In genomic region chr12:104939372-104940026, GRCm38 (mm10) we compare ENCODE assay signal across 8 mouse cellular contexts.
DNase-seq lines count a peak whose midpoint lies in the region; ATAC-seq and TF ChIP-seq lines count a peak whose summit lies in the region.

No protein-coding gene starts in this region.

- H3K36me3 ChIP-seq in embryonic facial prominence, embryonic 13.5 days = peaks cover 5% of the 10 kb centered on the region; the same call in 1 of the 2 replicates
- H3K36me3 ChIP-seq in heart, embryonic 10.5 days = no peaks in the 10 kb centered on the region
- H3K36me3 ChIP-seq in kidney, embryonic 16.5 days (ENCODE audit: insufficient read depth, low read length) = no peaks in the 10 kb centered on the region
- peaks cover 3% of the 10 kb centered on the region; the same call in 1 of the 2 replicates for H3K36me3 ChIP-seq in splenic B cell, adult 2 months (ENCODE audit: control insufficient read depth, insufficient read depth, low read length, poor library complexity, severe bottlenecking)

- H3K9ac ChIP-seq in embryonic facial prominence, embryonic 13.5 days = no peak overlapping the region
- H3K9ac ChIP-seq in kidney, embryonic 16.5 days (replicated peaks; ENCODE audit: low read length) = no peak overlapping the region

- peak; percentile 93 for TF ChIP-seq CTCF in bone marrow, adult 2 months (IDR thresholded peaks at IDR 0.05; ENCODE audit: control insufficient read depth, insufficient read depth, low read length)

- ATAC-seq in embryonic facial prominence, embryonic 13.5 days (ENCODE audit: insufficient number of reproducible peaks, insufficient read depth, low FRiP score, low TSS enrichment, low read depth) = 0 out of 2 replicates have a peak, but pooled peaks have one; percentile 46
- peak; percentile 76; the same call in 1 of the 2 replicates for ATAC-seq in kidney, embryonic 16.5 days (ENCODE audit: low FRiP score, low TSS enrichment)

- DNase-seq in CD4-positive helper T cell, adult 2 months (ENCODE audit: low read depth, low spot score) = peak; percentile 38
- peak; percentile 85 for DNase-seq in heart, embryonic 10.5 days (ENCODE audit: low spot score)
- peak; percentile 72 for DNase-seq in liver
- DNase-seq in natural killer cell, adult 2 months (ENCODE audit: low spot score in 2 of 2) = peak; percentile 30 to 44
- DNase-seq in splenic B cell, adult 2 months (ENCODE audit: low read depth, low spot score) = peak; percentile 70

- no peak overlapping the region for H3K4me3 ChIP-seq in bone marrow, adult 2 months (replicated peaks; ENCODE audit: control insufficient read depth, low read depth, low read length)
- no peak overlapping the region for H3K4me3 ChIP-seq in embryonic facial prominence, embryonic 13.5 days
- H3K4me3 ChIP-seq in heart, embryonic 10.5 days = no peak overlapping the region
- no peak overlapping the region for H3K4me3 ChIP-seq in kidney, embryonic 16.5 days (ENCODE audit: low read length)

- H3K4me2 ChIP-seq in embryonic facial prominence, embryonic 13.5 days = peak overlapping the region; percentile 33
- H3K4me2 ChIP-seq in kidney, embryonic 16.5 days (replicated peaks; ENCODE audit: low read depth, low read length) = no peak overlapping the region

- no peaks in the 10 kb centered on the region for H3K4me1 ChIP-seq in bone marrow, adult 2 months (ENCODE audit: control insufficient read depth, insufficient read depth, low read length)
- H3K4me1 ChIP-seq in embryonic facial prominence, embryonic 13.5 days = peaks cover 15% of the 10 kb centered on the region
- 0 out of 2 replicates have a peak, but pooled peaks cover 3% of the 10 kb centered on the region for H3K4me1 ChIP-seq in heart, embryonic 10.5 days
- H3K4me1 ChIP-seq in kidney, embryonic 16.5 days (ENCODE audit: insufficient read depth, low read length) = no peaks in the 10 kb centered on the region; the same call in 1 of the 2 replicates

- TF ChIP-seq POLR2A in bone marrow, adult 2 months (IDR thresholded peaks at IDR 0.05; ENCODE audit: borderline replicate concordance, control insufficient read depth, low read depth, low read length) = no peak

- 73% methylated on average over 13 of the region's 13 CpGs for WGBS in bone marrow, adult 2 months
- WGBS in embryonic facial prominence, embryonic 13.5 days = 23% methylated on average over 13 of the region's 13 CpGs
- 40% methylated on average over 13 of the region's 13 CpGs for WGBS in heart, embryonic 10.5 days
- 22% methylated on average over 13 of the region's 13 CpGs for WGBS in kidney, embryonic 16.5 days

- no peak overlapping the region for H3K27ac ChIP-seq in bone marrow, adult 2 months (ENCODE audit: control insufficient read depth, insufficient read depth, low read depth, low read length, poor library complexity)
- no peak overlapping the region for H3K27ac ChIP-seq in embryonic facial prominence, embryonic 13.5 days
- H3K27ac ChIP-seq in heart, embryonic 10.5 days = no peak overlapping the region
- H3K27ac ChIP-seq in kidney, embryonic 16.5 days (ENCODE audit: low read length) = no peak overlapping the region

- H3K27me3 ChIP-seq in embryonic facial prominence, embryonic 13.5 days = peaks cover 5% of the 10 kb centered on the region; the same call in 1 of the 2 replicates
- H3K27me3 ChIP-seq in heart, embryonic 10.5 days (ENCODE audit: insufficient read depth, poor library complexity, severe bottlenecking) = peaks cover 14% of the 10 kb centered on the region; the same call in 1 of the 2 replicates
- no peaks in the 10 kb centered on the region for H3K27me3 ChIP-seq in kidney, embryonic 16.5 days (ENCODE audit: insufficient read depth, low read length)
- H3K27me3 ChIP-seq in splenic B cell, adult 2 months (ENCODE audit: control insufficient read depth, insufficient read depth, low read length, poor library complexity, severe bottlenecking) = no peaks in the 10 kb centered on the region

- 0 out of 2 replicates have a peak, but pooled peaks cover 3% of the 10 kb centered on the region for H3K9me3 ChIP-seq in embryonic facial prominence, embryonic 13.5 days
- H3K9me3 ChIP-seq in heart, embryonic 10.5 days = no peaks in the 10 kb centered on the region; the same call in 1 of the 2 replicates
- H3K9me3 ChIP-seq in kidney, embryonic 16.5 days (ENCODE audit: low read length) = peaks cover 6% of the 10 kb centered on the region; the same call in 1 of the 2 replicates
